Mouse (Mus musculus): ENCODE results near the gene Hrc. TPM values are rescaled to one million over a fixed set of nuclear protein-coding genes. Genes with fewer than 3 reads are reported as not detected.

Gene Hrc
- 0.04 and 0.09 TPM in 2 replicates for polyA plus RNA-seq (2012; rRNA removed)

DNA sequence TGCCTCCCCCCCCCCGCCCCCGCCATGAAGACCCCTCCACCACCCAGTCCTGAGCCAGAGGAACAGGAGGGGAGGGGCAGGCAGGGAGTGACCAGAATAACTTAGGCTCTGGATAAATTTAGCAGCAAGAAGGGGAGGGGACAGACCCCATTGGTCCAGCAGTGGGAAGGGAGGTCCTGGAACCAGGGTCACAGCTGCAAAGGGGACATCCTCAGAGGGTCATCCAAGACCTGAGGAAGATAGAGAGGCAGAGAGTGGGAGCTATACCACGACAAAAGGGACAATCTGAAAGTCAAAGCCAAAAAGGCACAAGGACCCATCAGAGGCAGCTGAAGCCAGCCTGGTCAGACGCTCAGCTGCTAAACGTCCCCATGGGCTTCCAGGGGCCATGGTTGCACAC lies at the start of gene Hrc:
Gene Hrc (plus strand): TSS at position 235 of the 400 bp plus-strand sequence.
- no peak within 1 kb of the TSS for H3K4me3 ChIP-seq (ENCODE audit: extremely low read depth, insufficient read depth, insufficient read length)

DNA sequence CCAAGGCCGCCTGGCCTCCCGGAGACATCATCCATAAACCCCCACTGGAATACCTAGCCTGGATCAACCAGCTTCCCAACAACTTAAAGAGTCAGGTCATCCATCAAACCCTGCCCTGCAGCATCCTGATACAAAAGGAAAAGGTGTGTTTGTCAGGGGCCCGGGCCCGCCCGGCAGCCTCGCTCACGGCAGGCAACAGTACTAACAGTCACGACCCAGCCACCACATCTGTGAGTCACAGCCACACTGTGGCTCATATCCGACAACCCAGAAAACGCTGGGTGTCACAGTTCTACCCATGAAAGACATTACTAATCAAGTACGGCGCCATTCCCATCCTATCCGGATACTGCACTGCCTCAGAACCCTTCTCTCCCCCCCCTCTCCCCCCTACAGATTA lies 48.6 kb upstream of the Hrc start:
- no peak for TF ChIP-seq POLR2A (IDR thresholded peaks at IDR 0.05; ENCODE audit: low read depth, low read length)
- DNase-seq (ENCODE audit: low read depth in 1 of 2, low spot score in 2 of 2), result no peak
- no peaks in the 10 kb centered on the region for H3K27me3 ChIP-seq (ENCODE audit: control insufficient read depth, insufficient read depth, low read length)
- H3K4me3 ChIP-seq (ENCODE audit: extremely low read depth, insufficient read depth, insufficient read length), result no peak overlapping the region
- H3K4me1 ChIP-seq (ENCODE audit: control insufficient read depth, insufficient read depth, insufficient read length), result no peaks in the 10 kb centered on the region
- no peak overlapping the region for H3K27ac ChIP-seq (ENCODE audit: insufficient read depth, low read length)
- no peaks in the 10 kb centered on the region for H3K36me3 ChIP-seq (ENCODE audit: control insufficient read depth, insufficient read depth, low read length)
- 89% methylated on average over 13 of the region's 13 CpGs for WGBS

More for the DNA sequence above, at the start of gene Hrc:
- H3K27me3 ChIP-seq (ENCODE audit: control insufficient read depth, insufficient read depth, low read length), result peaks cover 15% of the 10 kb centered on the region
- no peak for DNase-seq (ENCODE audit: low read depth in 1 of 2, low spot score in 2 of 2)
- TF ChIP-seq CTCF (IDR thresholded peaks at IDR 0.05; ENCODE audit: extremely low read depth, insufficient read depth, insufficient read length, insufficient replicate concordance) (no peak), POLR2A (IDR thresholded peaks at IDR 0.05; ENCODE audit: low read depth, low read length) (no peak)
- peaks cover 20% of the 10 kb centered on the region; the same call in 1 of the 2 replicates for H3K4me1 ChIP-seq (ENCODE audit: control insufficient read depth, insufficient read depth, insufficient read length)
- no peak within 1 kb of the TSS for H3K27ac ChIP-seq (ENCODE audit: insufficient read depth, low read length)
- H3K36me3 ChIP-seq (ENCODE audit: control insufficient read depth, insufficient read depth, low read length), result no peaks in the 10 kb centered on the region
- WGBS, result 73% methylated on average over 5 of the region's 5 CpGs

DNA sequence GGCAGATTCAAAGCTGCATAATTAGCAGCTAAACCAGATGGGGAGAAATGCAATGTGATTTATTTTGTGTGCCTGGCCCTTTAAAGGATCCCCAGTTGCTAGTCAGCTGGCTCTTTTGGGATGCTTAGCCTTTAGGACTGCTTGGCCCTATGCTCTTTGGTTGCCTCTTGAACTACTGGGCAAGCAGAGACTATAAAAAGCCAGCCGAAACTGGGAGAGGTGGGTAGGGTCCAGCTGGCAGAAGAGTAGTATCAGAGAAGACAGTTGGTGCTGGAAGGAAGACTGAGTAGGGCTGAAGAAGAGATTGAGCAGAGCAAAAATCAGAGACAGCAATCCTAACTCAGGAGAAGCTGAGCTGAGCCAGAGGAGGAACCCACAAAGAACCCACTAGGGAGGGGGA lies 38.5 kb upstream of the Hrc start:
- no peaks in the 10 kb centered on the region for H3K27me3 ChIP-seq (ENCODE audit: control insufficient read depth, insufficient read depth, low read length)
- no peak overlapping the region for H3K4me3 ChIP-seq (ENCODE audit: extremely low read depth, insufficient read depth, insufficient read length)
- no peaks in the 10 kb centered on the region for H3K36me3 ChIP-seq (ENCODE audit: control insufficient read depth, insufficient read depth, low read length)
- DNase-seq (ENCODE audit: low read depth in 1 of 2, low spot score in 2 of 2), result no peak
- H3K4me1 ChIP-seq (ENCODE audit: control insufficient read depth, insufficient read depth, insufficient read length), result no peaks in the 10 kb centered on the region
- H3K27ac ChIP-seq (ENCODE audit: insufficient read depth, low read length), result no peak overlapping the region
- TF ChIP-seq POLR2A (IDR thresholded peaks at IDR 0.05; ENCODE audit: low read depth, low read length) (no peak), CTCF (IDR thresholded peaks at IDR 0.05; ENCODE audit: extremely low read depth, insufficient read depth, insufficient read length, insufficient replicate concordance) (no peak)
- WGBS, result 88% methylated on average over 1 of the region's 1 CpGs

DNA sequence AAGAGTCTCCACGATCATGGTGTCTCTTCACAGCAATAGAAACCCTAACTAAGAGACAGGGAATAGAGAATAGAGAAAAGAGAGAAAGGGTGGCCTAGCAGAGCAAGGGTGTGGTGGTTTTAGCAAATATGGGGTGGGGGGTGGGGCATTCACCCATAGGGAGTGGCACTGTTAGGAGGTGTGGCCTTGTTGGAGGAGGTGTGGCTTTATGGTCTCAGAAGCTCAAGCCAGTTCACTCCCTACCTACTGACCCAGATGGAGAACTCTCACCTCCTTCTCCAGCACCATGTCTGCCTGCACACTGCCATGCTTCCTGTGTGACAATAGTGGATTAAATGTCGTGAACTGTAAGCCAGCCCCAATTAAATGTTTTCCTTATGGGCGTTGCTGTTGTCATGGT lies 37.5 kb upstream of the Hrc start:
- Histone ChIP-seq H3K4me1 (ENCODE audit: control insufficient read depth, insufficient read depth, insufficient read length) (no peaks in the 10 kb centered on the region), H3K4me3 (ENCODE audit: extremely low read depth, insufficient read depth, insufficient read length) (no peak overlapping the region), H3K36me3 (ENCODE audit: control insufficient read depth, insufficient read depth, low read length) (no peaks in the 10 kb centered on the region), H3K27ac (ENCODE audit: insufficient read depth, low read length) (no peak overlapping the region), H3K27me3 (ENCODE audit: control insufficient read depth, insufficient read depth, low read length) (no peaks in the 10 kb centered on the region)
- no peak for TF ChIP-seq CTCF (IDR thresholded peaks at IDR 0.05; ENCODE audit: extremely low read depth, insufficient read depth, insufficient read length, insufficient replicate concordance)
- TF ChIP-seq POLR2A (IDR thresholded peaks at IDR 0.05; ENCODE audit: low read depth, low read length), result no peak
- DNase-seq (ENCODE audit: low read depth in 1 of 2, low spot score in 2 of 2), result no peak
- 74% methylated on average over 3 of the region's 3 CpGs for WGBS

DNA sequence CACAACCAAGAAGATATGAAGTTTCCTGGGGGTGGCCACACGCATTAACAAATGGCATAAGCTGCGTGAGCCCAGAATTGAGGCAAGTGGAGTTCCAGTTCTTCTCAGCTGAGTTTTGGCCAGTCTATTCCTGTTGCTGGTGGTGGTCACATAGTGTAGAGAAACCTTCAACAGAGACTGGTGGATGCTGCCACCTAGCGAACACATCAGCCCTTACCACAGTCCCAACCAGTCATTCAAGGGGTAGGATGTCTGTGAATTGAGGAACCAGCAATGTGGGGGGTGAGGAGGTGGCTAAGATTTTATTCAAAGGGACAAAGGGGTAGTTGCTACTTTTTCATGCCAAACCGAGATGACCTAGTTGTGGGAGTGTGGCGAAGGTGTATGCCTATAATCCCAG lies 35.3 kb upstream of the Hrc start:
- H3K4me1 ChIP-seq (ENCODE audit: control insufficient read depth, insufficient read depth, insufficient read length), result no peaks in the 10 kb centered on the region
- H3K27me3 ChIP-seq (ENCODE audit: control insufficient read depth, insufficient read depth, low read length), result no peaks in the 10 kb centered on the region
- DNase-seq (ENCODE audit: low read depth in 1 of 2, low spot score in 2 of 2), result peak; percentile 68 to 69
- 5% methylated on average over 5 of the region's 5 CpGs for WGBS
- H3K27ac ChIP-seq (ENCODE audit: insufficient read depth, low read length), result no peak overlapping the region
- H3K4me3 ChIP-seq (ENCODE audit: extremely low read depth, insufficient read depth, insufficient read length), result no peak overlapping the region
- TF ChIP-seq POLR2A (IDR thresholded peaks at IDR 0.05; ENCODE audit: low read depth, low read length) (no peak), CTCF (IDR thresholded peaks at IDR 0.05; ENCODE audit: extremely low read depth, insufficient read depth, insufficient read length, insufficient replicate concordance) (peak; percentile 73; the same call in 1 of the 2 replicates)
- no peaks in the 10 kb centered on the region for H3K36me3 ChIP-seq (ENCODE audit: control insufficient read depth, insufficient read depth, low read length)

DNA sequence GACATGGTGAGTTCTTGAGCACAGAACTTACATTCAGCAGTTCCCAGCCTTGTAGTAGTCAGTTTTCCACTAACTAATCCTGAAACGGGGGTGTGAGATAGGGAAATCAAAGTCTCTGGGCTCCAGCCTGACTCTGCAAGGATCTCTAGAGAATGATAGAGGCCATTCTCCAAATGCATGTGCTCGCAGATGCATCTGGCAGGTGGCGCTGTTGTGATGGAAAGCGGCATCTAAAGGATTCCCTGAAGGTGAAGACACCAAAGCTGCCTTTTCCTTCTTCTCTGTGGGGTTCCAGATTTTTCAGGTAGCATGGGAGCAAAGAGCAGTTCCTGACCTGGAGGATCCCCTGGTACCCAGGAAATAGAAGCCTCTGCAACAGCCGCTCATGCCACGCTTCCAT lies 34.8 kb upstream of the Hrc start:
- Histone ChIP-seq H3K36me3 (ENCODE audit: control insufficient read depth, insufficient read depth, low read length) (no peaks in the 10 kb centered on the region), H3K27me3 (ENCODE audit: control insufficient read depth, insufficient read depth, low read length) (no peaks in the 10 kb centered on the region), H3K4me1 (ENCODE audit: control insufficient read depth, insufficient read depth, insufficient read length) (no peaks in the 10 kb centered on the region), H3K4me3 (ENCODE audit: extremely low read depth, insufficient read depth, insufficient read length) (no peak overlapping the region), H3K27ac (ENCODE audit: insufficient read depth, low read length) (no peak overlapping the region)
- TF ChIP-seq POLR2A (IDR thresholded peaks at IDR 0.05; ENCODE audit: low read depth, low read length) (no peak), CTCF (IDR thresholded peaks at IDR 0.05; ENCODE audit: extremely low read depth, insufficient read depth, insufficient read length, insufficient replicate concordance) (no peak; the same call in 1 of the 2 replicates)
- peak in 1 of 2 experiments; percentile 30 for DNase-seq (ENCODE audit: low read depth in 1 of 2, low spot score in 2 of 2)
- 21% methylated on average over 6 of the region's 6 CpGs for WGBS

DNA sequence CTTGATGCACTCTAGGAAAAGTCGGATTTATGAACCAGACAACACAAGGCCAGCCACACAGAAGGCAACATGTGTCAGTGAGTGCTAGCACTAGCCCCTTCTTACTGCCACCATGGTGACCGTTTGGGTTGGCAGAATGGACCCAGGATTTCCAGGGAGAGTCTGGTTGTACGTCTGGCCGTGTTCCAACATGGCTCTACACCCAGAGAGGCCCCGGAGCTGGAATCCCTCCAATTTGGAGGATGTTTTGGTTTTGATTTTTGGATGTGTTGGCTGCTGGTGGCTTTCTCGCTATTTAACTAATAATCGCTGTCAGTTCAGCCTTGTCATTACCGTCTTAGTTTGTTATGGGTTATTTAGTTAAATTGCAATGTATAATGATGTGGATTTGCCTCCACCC lies 32.5 kb upstream of the Hrc start:
- Histone ChIP-seq H3K36me3 (ENCODE audit: control insufficient read depth, insufficient read depth, low read length) (no peaks in the 10 kb centered on the region), H3K27me3 (ENCODE audit: control insufficient read depth, insufficient read depth, low read length) (no peaks in the 10 kb centered on the region), H3K27ac (ENCODE audit: insufficient read depth, low read length) (no peak overlapping the region), H3K4me3 (ENCODE audit: extremely low read depth, insufficient read depth, insufficient read length) (no peak overlapping the region), H3K4me1 (ENCODE audit: control insufficient read depth, insufficient read depth, insufficient read length) (no peaks in the 10 kb centered on the region)
- 86% methylated on average over 8 of the region's 8 CpGs for WGBS
- no peak for DNase-seq (ENCODE audit: low read depth in 1 of 2, low spot score in 2 of 2)
- TF ChIP-seq CTCF (IDR thresholded peaks at IDR 0.05; ENCODE audit: extremely low read depth, insufficient read depth, insufficient read length, insufficient replicate concordance), result no peak
- no peak for TF ChIP-seq POLR2A (IDR thresholded peaks at IDR 0.05; ENCODE audit: low read depth, low read length)

All from spleen, adult 2 months (tissue).